Mouse (Mus musculus): ENCODE measurements around the gene Ntng1.

Ntng1 gene

GRCm38 (mm10) chr3:110054125-110054524 lies 89.7 kb downstream of the Ntng1 start:
- DNase-seq (ENCODE audit: low spot score), result no peak

GRCm38 (mm10) chr3:110048152-110048551 lies 95.7 kb downstream of the Ntng1 start:
- no peak for DNase-seq (ENCODE audit: low spot score)

- DNase-seq (ENCODE audit: low spot score), result no peak
Measured at GRCm38 (mm10) chr3:110046750-110047149, 97.1 kb downstream of the Ntng1 start.

GRCm38 (mm10) chr3:110044209-110044608 lies 99.6 kb downstream of the Ntng1 start:
- no peak for DNase-seq (ENCODE audit: low spot score)

- no peak for DNase-seq (ENCODE audit: low spot score)
Measured at GRCm38 (mm10) chr3:110043641-110044187, 100.1 kb downstream of the Ntng1 start.

GRCm38 (mm10) chr3:110022783-110023599 lies 120.8 kb downstream of the Ntng1 start:
- DNase-seq (ENCODE audit: low spot score), result no peak

DNA sequence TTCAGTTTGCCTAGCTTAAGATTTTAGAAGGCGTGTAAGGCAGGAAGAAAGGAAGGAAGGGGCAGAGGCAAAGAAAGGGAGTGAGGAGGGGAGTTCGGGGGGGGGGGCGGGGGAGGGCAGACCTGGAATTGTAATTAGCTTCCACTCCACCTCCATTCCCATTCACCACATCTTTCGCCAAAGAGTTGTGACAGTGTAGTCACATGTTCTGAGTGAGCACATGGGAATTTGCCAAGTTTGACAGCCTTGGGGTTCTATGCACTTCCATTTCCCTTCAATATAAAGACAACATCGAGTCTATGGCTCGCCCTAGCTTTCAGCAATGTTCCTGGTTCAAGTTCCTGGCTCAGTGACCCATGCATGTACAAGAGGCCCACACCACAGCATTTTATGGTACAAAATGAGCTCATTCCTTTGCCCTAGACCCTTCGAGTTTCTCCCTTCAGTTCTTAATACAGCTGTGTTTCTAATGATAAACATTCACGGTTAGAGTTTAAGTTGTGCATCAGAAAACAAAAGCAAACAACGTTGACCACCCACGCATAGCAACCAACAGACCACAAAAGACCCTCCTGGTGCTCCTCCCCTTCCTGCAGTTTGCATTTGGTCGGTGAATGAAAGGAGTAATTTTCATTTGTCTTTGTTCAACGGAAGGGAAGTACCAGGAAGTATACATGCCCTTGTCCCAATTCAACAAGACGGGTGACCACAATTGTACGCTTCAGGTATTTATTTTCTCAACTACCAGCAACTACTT lies 132.8 kb downstream of the Ntng1 start:
- DNase-seq (ENCODE audit: low spot score), result no peak

GRCm38 (mm10) chr3:110010441-110010840 lies 133.4 kb downstream of the Ntng1 start:
- no peak for DNase-seq (ENCODE audit: low spot score)

GRCm38 (mm10) chr3:110000349-110000748 lies 143.5 kb downstream of the Ntng1 start:
- DNase-seq (ENCODE audit: low spot score), result no peak

GRCm38 (mm10) chr3:109995663-109996024 lies 148.2 kb downstream of the Ntng1 start:
- DNase-seq (ENCODE audit: low spot score), result no peak

- no peak for DNase-seq (ENCODE audit: low spot score)
Measured at GRCm38 (mm10) chr3:109994978-109995662, 148.7 kb downstream of the Ntng1 start.

GRCm38 (mm10) chr3:109984086-109984485 lies 159.7 kb downstream of the Ntng1 start:
- DNase-seq (ENCODE audit: low spot score), result no peak

DNA sequence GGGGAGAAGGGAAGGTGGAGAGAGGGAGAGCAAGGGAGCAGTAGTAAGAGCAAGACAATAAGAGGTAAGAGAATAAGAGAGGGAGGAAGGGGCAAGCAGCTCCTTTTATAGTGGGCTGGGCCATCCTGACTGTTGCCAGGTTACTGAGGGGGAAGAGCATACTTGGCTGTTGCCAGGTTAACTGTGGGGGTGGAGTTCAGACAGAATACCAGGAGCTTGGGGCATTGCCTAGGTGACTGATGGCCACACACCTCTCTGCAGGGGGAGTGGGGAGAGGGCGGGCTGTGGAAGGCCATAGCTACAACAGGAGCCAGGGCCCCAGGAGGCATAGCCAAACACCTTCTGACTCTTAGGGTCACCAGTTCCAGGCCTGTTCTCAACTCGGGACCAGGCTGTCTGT lies 166.2 kb downstream of the Ntng1 start:
- no peak for DNase-seq (ENCODE audit: low spot score)

GRCm38 (mm10) chr3:109975106-109975505 lies 168.7 kb downstream of the Ntng1 start:
- DNase-seq (ENCODE audit: low spot score), result no peak

GRCm38 (mm10) chr3:109971465-109971864 lies 172.3 kb downstream of the Ntng1 start:
- DNase-seq (ENCODE audit: low spot score), result no peak

GRCm38 (mm10) chr3:109970181-109970580 lies 173.6 kb downstream of the Ntng1 start:
- no peak for DNase-seq (ENCODE audit: low spot score)

- DNase-seq (ENCODE audit: low spot score), result no peak
Measured at GRCm38 (mm10) chr3:109962631-109963030, 181.2 kb downstream of the Ntng1 start.

DNA sequence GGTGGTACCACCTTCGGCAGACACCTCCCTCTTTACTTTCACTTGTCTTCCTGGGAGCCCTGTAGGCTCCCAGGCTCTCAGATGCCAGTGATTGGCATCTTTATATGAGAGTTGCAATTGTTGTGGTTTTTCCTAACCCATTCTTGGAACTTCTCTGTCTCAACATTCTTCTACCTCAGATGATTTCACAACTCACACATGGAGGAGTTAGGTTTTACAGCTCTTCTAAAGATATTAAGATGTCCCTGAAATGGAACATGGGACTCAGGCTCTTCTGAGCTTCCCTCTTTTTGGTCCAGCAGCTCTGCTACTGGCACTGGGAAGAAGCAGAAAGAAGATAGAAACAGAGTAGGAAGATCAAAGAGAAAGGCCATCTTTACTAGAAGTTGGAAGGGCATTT lies 200.9 kb downstream of the Ntng1 start:
- DNase-seq (ENCODE audit: low spot score), result no peak

- DNase-seq (ENCODE audit: low spot score), result no peak
Measured at GRCm38 (mm10) chr3:109937634-109938033, 206.2 kb downstream of the Ntng1 start.

GRCm38 (mm10) chr3:109936275-109936674 lies 207.5 kb downstream of the Ntng1 start:
- no peak for DNase-seq (ENCODE audit: low spot score)

DNA sequence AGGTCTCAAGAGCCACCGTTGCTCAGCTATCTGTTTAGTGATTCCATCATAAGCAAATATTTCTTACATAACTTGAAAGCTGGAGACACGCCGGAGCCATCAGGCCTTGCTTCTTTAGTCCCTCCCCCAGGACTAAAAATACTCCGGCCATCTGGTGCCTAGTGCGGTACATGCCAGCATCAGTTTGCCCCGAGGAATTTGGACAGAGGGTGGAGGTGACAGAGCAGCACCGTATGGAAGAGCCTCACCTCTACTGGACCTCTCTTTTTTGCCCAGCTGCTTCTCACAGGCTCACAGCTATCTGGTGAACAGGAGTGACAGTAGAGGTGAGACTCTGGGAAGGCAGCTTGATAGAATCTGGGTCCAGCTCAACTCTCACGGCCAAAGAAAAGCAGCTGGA lies 211.6 kb downstream of the Ntng1 start:
- no peak for DNase-seq (ENCODE audit: low spot score)

DNA sequence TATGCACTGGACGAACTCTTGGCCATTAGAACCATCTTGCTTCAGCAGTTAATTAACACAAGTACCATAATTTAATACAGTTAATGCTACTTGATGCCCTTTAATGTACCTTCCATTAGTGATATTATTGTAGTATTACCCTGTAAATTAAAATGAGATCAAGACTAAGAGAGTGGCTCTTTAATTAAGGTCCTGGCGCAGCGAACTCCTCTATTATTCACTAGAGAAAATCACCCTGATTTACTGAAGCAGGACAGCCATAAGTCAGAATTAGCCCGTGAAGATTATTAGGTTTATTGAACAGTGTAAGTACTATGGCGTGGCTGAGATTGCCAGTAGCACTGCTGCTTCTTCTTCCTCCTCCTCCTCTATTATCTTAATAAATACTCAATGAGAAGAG lies 212.8 kb downstream of the Ntng1 start:
- no peak for DNase-seq (ENCODE audit: low spot score)

DNA sequence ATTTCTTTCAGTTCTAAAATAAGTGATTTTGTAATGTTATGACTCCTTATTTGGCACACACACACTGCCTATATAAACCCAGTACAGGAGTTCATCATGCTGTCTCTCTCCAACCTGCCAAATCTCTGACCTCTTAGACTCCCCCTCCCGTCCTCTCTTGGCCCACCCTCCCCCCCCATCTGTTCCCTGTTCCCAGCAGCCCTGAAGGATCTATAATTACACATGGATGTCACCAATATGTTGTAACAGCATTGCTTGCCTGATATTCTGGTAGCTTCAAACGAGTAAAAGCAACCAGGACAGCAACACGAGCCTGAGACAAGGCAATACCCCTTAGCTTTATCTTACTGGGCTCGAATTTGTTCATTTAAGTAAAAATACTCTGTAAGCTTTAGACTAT lies 220.0 kb downstream of the Ntng1 start:
- DNase-seq (ENCODE audit: low spot score), result no peak

All from testis, postnatal 14 days (tissue).